Mouse (Mus musculus): ENCODE measurements around the gene Grwd1. TPM values are rescaled to one million over a fixed set of nuclear protein-coding genes. Genes with fewer than 3 reads are reported as not detected.

Grwd1 gene
- total RNA-seq, 4 experiments from 2014 or later: 10.2 to 16.0 (median 13.6) TPM

Other genes with a start within 250 kb of the Grwd1 start
- gene Fgf21, start 215.5 kb downstream of the Grwd1 start, total RNA-seq (2022): not detected
- gene Fut1, start 213.7 kb downstream of the Grwd1 start, total RNA-seq (2022): not detected
- gene Izumo1, start 209.1 kb downstream of the Grwd1 start, total RNA-seq (2022): under 1 TPM; 0.20 to 0.53 (median 0.35) TPM
- gene Rasip1, start 203.5 kb downstream of the Grwd1 start, total RNA-seq (2022): 10 to 100 TPM; 17.8 to 27.2 (median 26.2) TPM
- 1 to 10 TPM; 2.0 to 5.9 (median 5.1) TPM for gene Mamstr, start 191.0 kb downstream of the Grwd1 start, total RNA-seq (2022)
- 1 to 10 TPM in 1 of 4 experiments, under 1 TPM in 3; 0.19 to 1.5 (median 0.58) TPM for gene Fut2, start 164.6 kb downstream of the Grwd1 start, total RNA-seq (2022)
- gene Ntn5, start 146.9 kb downstream of the Grwd1 start, total RNA-seq (2022): under 1 TPM in 2 of 4 experiments, not detected in 2; 0.22 to 0.25 TPM
- under 1 TPM in 3 of 4 experiments, not detected in 1; 0.16 to 0.25 (median 0.23) TPM for gene Sec1, start 136.5 kb downstream of the Grwd1 start, total RNA-seq (2022)
- gene Car11, start 131.1 kb downstream of the Grwd1 start, total RNA-seq (2022): 1 to 10 TPM; 5.5 to 8.7 (median 8.1) TPM
- gene Dbp, start 125.9 kb downstream of the Grwd1 start, total RNA-seq (2022): 100 to 1,000 TPM in 3 of 4 experiments, 10 to 100 TPM in 1; 72.2 to 183 (median 152) TPM
- 100 to 1,000 TPM; 552 to 697 (median 598) TPM for gene Rpl18, start 115.5 kb downstream of the Grwd1 start, total RNA-seq (2022)
- 10 to 100 TPM; 15.3 to 19.3 (median 18.4) TPM for gene Sphk2, start 112.9 kb downstream of the Grwd1 start, total RNA-seq (2022)
- gene Fam83e, start 109.7 kb downstream of the Grwd1 start, total RNA-seq (2022): under 1 TPM; 0.19 to 0.55 (median 0.44) TPM
- gene Spaca4, start 105.1 kb downstream of the Grwd1 start, total RNA-seq (2022): not detected
- gene Lmtk3, start 47.2 kb downstream of the Grwd1 start, total RNA-seq (2022): under 1 TPM in 1 of 4 experiments, not detected in 3; 0.22 TPM
- gene Sult2b1, start 46.3 kb downstream of the Grwd1 start, total RNA-seq (2022): not detected
- gene Cyth2, start 16.4 kb downstream of the Grwd1 start, total RNA-seq (2022): 10 to 100 TPM; 54.0 to 65.5 (median 62.1) TPM
- gene Kcnj14, start 6.2 kb downstream of the Grwd1 start, total RNA-seq (2022): 1 to 10 TPM in 3 of 4 experiments, under 1 TPM in 1; 0.87 to 6.1 (median 3.1) TPM
- 100 to 1,000 TPM; 115 to 134 (median 127) TPM for gene Kdelr1, start 41.8 kb upstream of the Grwd1 start, total RNA-seq (2022)
- gene Grin2d, start 47.4 kb upstream of the Grwd1 start, total RNA-seq (2022): 1 to 10 TPM; 1.1 to 2.2 (median 1.3) TPM
- not detected for gene Syngr4, start 65.8 kb upstream of the Grwd1 start, total RNA-seq (2022)
- gene Tmem143, start 66.0 kb upstream of the Grwd1 start, total RNA-seq (2022): 100 to 1,000 TPM; 115 to 143 (median 126) TPM
- 10 to 100 TPM; 17.3 to 24.6 (median 22.3) TPM for gene Emp3, start 90.5 kb upstream of the Grwd1 start, total RNA-seq (2022)
- 1 to 10 TPM in 3 of 4 experiments, under 1 TPM in 1; 0.66 to 1.4 (median 1.2) TPM for gene Ccdc114, start 93.1 kb upstream of the Grwd1 start, total RNA-seq (2022)
- not detected for gene Abcc6, start 199.4 kb upstream of the Grwd1 start, total RNA-seq (2022)
- 100 to 1,000 TPM in 1 of 4 experiments, 10 to 100 TPM in 3; 87.3 to 107 (median 96.3) TPM for gene Nomo1, start 202.8 kb upstream of the Grwd1 start, total RNA-seq (2022)

Measured in heart, adult 8-10 months (tissue).